In genomic region chr19:40831416-40832201, GRCm38 (mm10) we compare ENCODE assay signal across 8 mouse cellular contexts. TPM values are rescaled to one million over a fixed set of nuclear protein-coding genes. Genes with fewer than 3 reads are reported as not detected.
DNase-seq lines count a peak whose midpoint lies in the region; ATAC-seq and TF ChIP-seq lines count a peak whose summit lies in the region.

No protein-coding gene starts in this region.

- peak overlapping the region; percentile 82 for H3K27ac ChIP-seq in left cerebral cortex, adult 2 months
- peak overlapping the region; percentile 89 for H3K27ac ChIP-seq in intestine, embryonic 14.5 days (ENCODE audit: low read depth)
- H3K27ac ChIP-seq in liver, embryonic 15.5 days (replicated peaks): peak overlapping the region; percentile 79
- H3K27ac ChIP-seq in stomach, embryonic 15.5 days: peak overlapping the region; percentile 86

- H3K9me3 ChIP-seq in intestine, embryonic 14.5 days (ENCODE audit: control insufficient read depth, low read length): no peaks in the 10 kb centered on the region
- no peaks in the 10 kb centered on the region for H3K9me3 ChIP-seq in liver, embryonic 15.5 days (replicated peaks)
- H3K9me3 ChIP-seq in stomach, embryonic 15.5 days: no peaks in the 10 kb centered on the region

- ATAC-seq in intestine, embryonic 14.5 days (replicated peaks; ENCODE audit: low FRiP score, low TSS enrichment, low read depth): peak; percentile 77
- ATAC-seq in liver, embryonic 15.5 days (ENCODE audit: insufficient read depth): peak; percentile 61
- peak; percentile 45 for ATAC-seq in stomach, embryonic 15.5 days (ENCODE audit: insufficient read depth, low FRiP score, low read depth)

- H3K36me3 ChIP-seq in intestine, embryonic 14.5 days (ENCODE audit: control insufficient read depth, insufficient read depth, low read length): peaks cover 5% of the 10 kb centered on the region; the same call in 1 of the 2 replicates
- peaks cover 6% of the 10 kb centered on the region; the same call in 1 of the 2 replicates for H3K36me3 ChIP-seq in liver, embryonic 15.5 days (replicated peaks)
- no peaks in the 10 kb centered on the region for H3K36me3 ChIP-seq in stomach, embryonic 15.5 days

- H3K9ac ChIP-seq in intestine, embryonic 14.5 days (ENCODE audit: low read length): peak overlapping the region; percentile 99
- peak overlapping the region; percentile 90 for H3K9ac ChIP-seq in liver, embryonic 15.5 days
- peak overlapping the region; percentile 83 for H3K9ac ChIP-seq in stomach, embryonic 15.5 days

- peak overlapping the region; percentile 73 for H3K4me2 ChIP-seq in intestine, embryonic 14.5 days (ENCODE audit: low read length)
- H3K4me2 ChIP-seq in liver, embryonic 15.5 days: peak overlapping the region; percentile 95
- H3K4me2 ChIP-seq in stomach, embryonic 15.5 days: peak overlapping the region; percentile 67

- intact Hi-C loops in left cerebral cortex, adult 2 months (cut with DNase I): loop anchor here (1.0 to 10.0 kb wide), 6 partner anchors 42 to 247 kb away; partner anchors contain the start of genes Aldh18a1, Entpd1, Tctn3 and Zfp518a

- peak overlapping the region; percentile 90 for H3K4me3 ChIP-seq in left cerebral cortex, adult 2 months
- H3K4me3 ChIP-seq in intestine, embryonic 14.5 days (ENCODE audit: low read depth, low read length): peak overlapping the region; percentile 90
- peak overlapping the region; percentile 92 for H3K4me3 ChIP-seq in liver, embryonic 15.5 days (replicated peaks)
- H3K4me3 ChIP-seq in stomach, embryonic 15.5 days (replicated peaks): peak overlapping the region; percentile 86

- no peak for TF ChIP-seq CTCF in left cerebral cortex, adult 2 months (IDR thresholded peaks at IDR 0.05)

- no peaks in the 10 kb centered on the region for H3K27me3 ChIP-seq in intestine, embryonic 14.5 days (replicated peaks; ENCODE audit: control insufficient read depth, insufficient read depth, low read length)
- peaks cover 20% of the 10 kb centered on the region for H3K27me3 ChIP-seq in liver, embryonic 15.5 days
- no peaks in the 10 kb centered on the region for H3K27me3 ChIP-seq in stomach, embryonic 15.5 days (replicated peaks)

- under 1% methylated on average over 67 of the region's 76 CpGs for WGBS in intestine, embryonic 14.5 days
- under 1% methylated on average over 76 of the region's 76 CpGs for WGBS in liver, embryonic 15.5 days (ENCODE audit: insufficient replicate concordance)
- WGBS in stomach, embryonic 15.5 days: under 1% methylated on average over 67 of the region's 76 CpGs

- peaks cover 18% of the 10 kb centered on the region for H3K4me1 ChIP-seq in intestine, embryonic 14.5 days (replicated peaks; ENCODE audit: control insufficient read depth, insufficient read depth, low read length)
- H3K4me1 ChIP-seq in liver, embryonic 15.5 days (replicated peaks): peaks cover 44% of the 10 kb centered on the region
- peaks cover 9% of the 10 kb centered on the region; the same call in 1 of the 2 replicates for H3K4me1 ChIP-seq in stomach, embryonic 15.5 days

- DNase-seq in left cerebral cortex, adult 2 months (ENCODE audit: extremely low spot score in 1 of 2, low spot score in 2 of 2): peak in 1 of 2 experiments; percentile 36
- no peak for DNase-seq in left cerebral cortex, adult 11 months (ENCODE audit: low spot score)
- DNase-seq in cerebellum, postnatal 4 days (ENCODE audit: low spot score in 2 of 2): peak; percentile 25 to 53
- DNase-seq in gastrocnemius, postnatal 25 days: peak; percentile 13
- DNase-seq in intestine, embryonic 14.5 days (ENCODE audit: low spot score): peak; percentile 87
- peak; percentile 81 for DNase-seq in neural tube, embryonic 10.5 days (ENCODE audit: extremely low spot score, low spot score)

RNA-seq across cellular contexts. Expression of gene Ccnj, which starts 0.5 kb away (rescaled TPM):
- total RNA-seq in left cerebral cortex, adult 2 months (2021): 1 to 10 TPM; 8.2 to 8.6 TPM
- total RNA-seq in gastrocnemius, postnatal 25 days (2021): 1 to 10 TPM; 2.9 to 3.5 TPM
- polyA plus RNA-seq in intestine, embryonic 14.5 days (2014; fragmentation: Nextera tagmentation; extraction: Ambion mirVana): 10.3 and 11.4 TPM in 2 replicates
- polyA plus RNA-seq in liver, embryonic 15.5 days (2015; fragmentation: Nextera tagmentation; extraction: Ambion mirVana): 3.4 TPM in 2 replicates
- polyA plus RNA-seq in stomach, embryonic 15.5 days (2015; fragmentation: Nextera tagmentation; extraction: Ambion mirVana): 9.7 and 10.2 TPM in 2 replicates
